Mouse (Mus musculus): ENCODE data around the gene Coro1c. TPM values are rescaled to one million over a fixed set of nuclear protein-coding genes. Genes with fewer than 3 reads are reported as not detected.
A peak's percentile ranks its signal among the peaks of the same experiment; 100 is the strongest.

Coro1c gene
- polyA plus RNA-seq, 1 experiment from 2014 or later = 173 TPM

- H3K9ac ChIP-seq = no peak overlapping the region
- H3K27me3 ChIP-seq (replicated peaks) = no peaks in the 10 kb centered on the region
- H3K9me3 ChIP-seq = no peaks in the 10 kb centered on the region
- peaks cover 64% of the 10 kb centered on the region for H3K36me3 ChIP-seq
- H3K27ac ChIP-seq = no peak overlapping the region
- WGBS = 83% methylated on average over 8 of the region's 8 CpGs
- H3K4me1 ChIP-seq (replicated peaks) = 0 out of 2 replicates have a peak, but pooled peaks cover 2% of the 10 kb centered on the region
- H3K4me3 ChIP-seq (replicated peaks) = no peak overlapping the region
- H3K4me2 ChIP-seq (replicated peaks) = no peak overlapping the region
- no peak for ATAC-seq
Observed at GRCm38 (mm10) chr5:113845627-113846026, 62.9 kb downstream of the Coro1c start.

- ATAC-seq = no peak
- Histone ChIP-seq H3K9me3 (no peaks in the 10 kb centered on the region), H3K9ac (no peak overlapping the region), H3K27ac (peak overlapping the region; percentile 33; the same call in 1 of the 2 replicates), H3K4me3 (replicated peaks) (no peak overlapping the region), H3K27me3 (replicated peaks) (no peaks in the 10 kb centered on the region), H3K4me2 (replicated peaks) (no peak overlapping the region), H3K36me3 (peaks cover 60% of the 10 kb centered on the region), H3K4me1 (replicated peaks) (0 out of 2 replicates have a peak, but pooled peaks cover 2% of the 10 kb centered on the region)
- WGBS = 60% methylated on average over 7 of the region's 7 CpGs
Observed at GRCm38 (mm10) chr5:113844721-113845120, 63.8 kb downstream of the Coro1c start.

GRCm38 (mm10) chr5:113844106-113844505, 64.5 kb downstream of the Coro1c start:
- no peak overlapping the region for H3K9ac ChIP-seq
- H3K4me3 ChIP-seq (replicated peaks) = no peak overlapping the region
- no peak overlapping the region for H3K4me2 ChIP-seq (replicated peaks)
- ATAC-seq = no peak
- H3K27ac ChIP-seq = peak overlapping the region; percentile 33; the same call in 1 of the 2 replicates
- no peaks in the 10 kb centered on the region for H3K9me3 ChIP-seq
- peaks cover 54% of the 10 kb centered on the region for H3K36me3 ChIP-seq
- 0 out of 2 replicates have a peak, but pooled peaks cover 2% of the 10 kb centered on the region for H3K4me1 ChIP-seq (replicated peaks)
- no peaks in the 10 kb centered on the region for H3K27me3 ChIP-seq (replicated peaks)
- WGBS = 67% methylated on average over 15 of the region's 15 CpGs

- 0 out of 2 replicates have a peak, but pooled peaks cover 2% of the 10 kb centered on the region for H3K4me1 ChIP-seq (replicated peaks)
- H3K4me3 ChIP-seq (replicated peaks) = no peak overlapping the region
- 94% methylated on average over 9 of the region's 9 CpGs for WGBS
- no peak overlapping the region for H3K9ac ChIP-seq
- H3K9me3 ChIP-seq = no peaks in the 10 kb centered on the region
- H3K27me3 ChIP-seq (replicated peaks) = no peaks in the 10 kb centered on the region
- H3K27ac ChIP-seq = no peak overlapping the region
- peaks cover 50% of the 10 kb centered on the region for H3K36me3 ChIP-seq
- ATAC-seq = no peak
- no peak overlapping the region for H3K4me2 ChIP-seq (replicated peaks)
Observed at GRCm38 (mm10) chr5:113842906-113843305, 65.7 kb downstream of the Coro1c start.

- no peak overlapping the region for H3K4me2 ChIP-seq (replicated peaks)
- H3K27me3 ChIP-seq (replicated peaks) = no peaks in the 10 kb centered on the region
- 79% methylated on average over 9 of the region's 9 CpGs for WGBS
- no peak overlapping the region for H3K9ac ChIP-seq
- no peak for ATAC-seq
- H3K27ac ChIP-seq = no peak overlapping the region
- no peak overlapping the region for H3K4me3 ChIP-seq (replicated peaks)
- H3K4me1 ChIP-seq (replicated peaks) = 0 out of 2 replicates have a peak, but pooled peaks cover 2% of the 10 kb centered on the region
- H3K9me3 ChIP-seq = no peaks in the 10 kb centered on the region
- H3K36me3 ChIP-seq = peaks cover 44% of the 10 kb centered on the region
Observed at GRCm38 (mm10) chr5:113842244-113842643, 66.3 kb downstream of the Coro1c start.

GRCm38 (mm10) chr5:113841243-113842225, 67.0 kb downstream of the Coro1c start:
- Histone ChIP-seq H3K4me2 (replicated peaks) (no peak overlapping the region), H3K9ac (no peak overlapping the region), H3K27ac (no peak overlapping the region), H3K4me1 (replicated peaks) (0 out of 2 replicates have a peak, but pooled peaks cover 2% of the 10 kb centered on the region), H3K4me3 (replicated peaks) (no peak overlapping the region), H3K27me3 (replicated peaks) (no peaks in the 10 kb centered on the region), H3K9me3 (no peaks in the 10 kb centered on the region), H3K36me3 (peaks cover 39% of the 10 kb centered on the region)
- WGBS = 65% methylated on average over 23 of the region's 23 CpGs
- ATAC-seq = no peak

GRCm38 (mm10) chr5:113840443-113840842, 68.1 kb downstream of the Coro1c start:
- Histone ChIP-seq H3K27me3 (replicated peaks) (no peaks in the 10 kb centered on the region), H3K4me2 (replicated peaks) (no peak overlapping the region), H3K9me3 (no peaks in the 10 kb centered on the region), H3K9ac (no peak overlapping the region), H3K4me1 (replicated peaks) (0 out of 2 replicates have a peak, but pooled peaks cover 2% of the 10 kb centered on the region), H3K27ac (no peak overlapping the region), H3K4me3 (replicated peaks) (no peak overlapping the region), H3K36me3 (peaks cover 29% of the 10 kb centered on the region)
- no peak for ATAC-seq
- 82% methylated on average over 4 of the region's 4 CpGs for WGBS

- H3K27me3 ChIP-seq (replicated peaks) = no peaks in the 10 kb centered on the region
- peaks cover 5% of the 10 kb centered on the region; the same call in 1 of the 2 replicates for H3K36me3 ChIP-seq
- 82% methylated on average over 10 of the region's 10 CpGs for WGBS
- H3K4me2 ChIP-seq (replicated peaks) = no peak overlapping the region
- no peak overlapping the region for H3K4me3 ChIP-seq (replicated peaks)
- no peak overlapping the region for H3K27ac ChIP-seq
- H3K4me1 ChIP-seq (replicated peaks) = no peaks in the 10 kb centered on the region
- no peak overlapping the region for H3K9ac ChIP-seq
- H3K9me3 ChIP-seq = no peaks in the 10 kb centered on the region
- ATAC-seq = no peak
Observed at GRCm38 (mm10) chr5:113836961-113837360, 71.6 kb downstream of the Coro1c start.

- Histone ChIP-seq H3K36me3 (no peaks in the 10 kb centered on the region), H3K4me3 (replicated peaks) (no peak overlapping the region), H3K9me3 (no peaks in the 10 kb centered on the region), H3K27ac (no peak overlapping the region), H3K4me1 (replicated peaks) (no peaks in the 10 kb centered on the region), H3K4me2 (replicated peaks) (no peak overlapping the region), H3K9ac (no peak overlapping the region), H3K27me3 (replicated peaks) (no peaks in the 10 kb centered on the region)
- ATAC-seq = no peak
- 56% methylated on average over 16 of the region's 16 CpGs for WGBS
Observed at GRCm38 (mm10) chr5:113833316-113833947, 75.1 kb downstream of the Coro1c start.

GRCm38 (mm10) chr5:113832490-113832901, 76.1 kb downstream of the Coro1c start, which contains the start of gene Selplg:
Gene Selplg (minus strand): TSS chr5:113832644.
- 36% methylated on average over 8 of the region's 8 CpGs for WGBS
- no peaks in the 10 kb centered on the region for H3K27me3 ChIP-seq (replicated peaks)
- no peaks in the 10 kb centered on the region for H3K4me1 ChIP-seq (replicated peaks)
- H3K27ac ChIP-seq = no peak within 1 kb of the TSS
- ATAC-seq = no peak
- no peak within 1 kb of the TSS for H3K4me3 ChIP-seq (replicated peaks)
- 0 out of 2 replicates have a peak within 1 kb of the TSS, but pooled peaks have one; percentile 9 for H3K4me2 ChIP-seq (replicated peaks)
- H3K9ac ChIP-seq = 0 out of 2 replicates have a peak within 1 kb of the TSS, but pooled peaks have one; percentile 3
- no peaks in the 10 kb centered on the region for H3K36me3 ChIP-seq
- no peaks in the 10 kb centered on the region for H3K9me3 ChIP-seq

- Histone ChIP-seq H3K9ac (no peak overlapping the region), H3K4me3 (replicated peaks) (no peak overlapping the region), H3K9me3 (no peaks in the 10 kb centered on the region), H3K4me2 (replicated peaks) (no peak overlapping the region), H3K27me3 (replicated peaks) (no peaks in the 10 kb centered on the region), H3K36me3 (no peaks in the 10 kb centered on the region), H3K27ac (no peak overlapping the region), H3K4me1 (replicated peaks) (no peaks in the 10 kb centered on the region)
- no peak for ATAC-seq
- 54% methylated on average over 3 of the region's 3 CpGs for WGBS
Observed at GRCm38 (mm10) chr5:113831741-113832140, 76.8 kb downstream of the Coro1c start.

- Histone ChIP-seq H3K9me3 (no peaks in the 10 kb centered on the region), H3K27ac (no peak overlapping the region), H3K4me1 (replicated peaks) (no peaks in the 10 kb centered on the region), H3K27me3 (replicated peaks) (no peaks in the 10 kb centered on the region), H3K4me2 (replicated peaks) (no peak overlapping the region), H3K36me3 (no peaks in the 10 kb centered on the region), H3K4me3 (replicated peaks) (no peak overlapping the region), H3K9ac (no peak overlapping the region)
- 90% methylated on average over 5 of the region's 5 CpGs for WGBS
- ATAC-seq = no peak
Observed at GRCm38 (mm10) chr5:113830796-113831195, 77.8 kb downstream of the Coro1c start.

Data from intestine, embryonic 15.5 days (tissue).